Mouse (Mus musculus): ENCODE results near the gene Aasdh. TPM values are rescaled to one million over a fixed set of nuclear protein-coding genes. Genes with fewer than 3 reads are reported as not detected.

Aasdh gene
- polyA plus RNA-seq, 1 experiment from 2014 or later = 10.6 TPM

- no peak for ATAC-seq (replicated peaks; ENCODE audit: low FRiP score, low read depth)
- WGBS = 86% methylated on average over 2 of the region's 2 CpGs
- Histone ChIP-seq H3K36me3 (ENCODE audit: insufficient read depth, low read length) (0 out of 2 replicates have a peak, but pooled peaks cover 23% of the 10 kb centered on the region), H3K27ac (no peak overlapping the region), H3K27me3 (ENCODE audit: insufficient read depth, low read length) (no peaks in the 10 kb centered on the region), H3K9ac (ENCODE audit: low read depth, low read length) (no peak overlapping the region), H3K4me1 (replicated peaks; ENCODE audit: insufficient read depth, low read length) (no peaks in the 10 kb centered on the region), H3K4me3 (replicated peaks; ENCODE audit: low read depth, low read length) (no peak overlapping the region), H3K9me3 (replicated peaks; ENCODE audit: low read length) (no peaks in the 10 kb centered on the region), H3K4me2 (ENCODE audit: low read length) (no peak overlapping the region)
- no peak for TF ChIP-seq CTCF (IDR thresholded peaks at IDR 0.05; ENCODE audit: low read depth)
- no peak for DNase-seq (ENCODE audit: low spot score)
Measured at GRCm38 (mm10) chr5:76893084-76893483, 12.2 kb downstream of the Aasdh start.

GRCm38 (mm10) chr5:76892608-76893007 is 12.7 kb downstream of the Aasdh start:
- H3K4me1 ChIP-seq (replicated peaks; ENCODE audit: insufficient read depth, low read length) = no peaks in the 10 kb centered on the region
- no peak overlapping the region for H3K4me3 ChIP-seq (replicated peaks; ENCODE audit: low read depth, low read length)
- ATAC-seq (replicated peaks; ENCODE audit: low FRiP score, low read depth) = no peak
- H3K9ac ChIP-seq (ENCODE audit: low read depth, low read length) = no peak overlapping the region
- 0 out of 2 replicates have a peak, but pooled peaks cover 23% of the 10 kb centered on the region for H3K36me3 ChIP-seq (ENCODE audit: insufficient read depth, low read length)
- TF ChIP-seq CTCF (IDR thresholded peaks at IDR 0.05; ENCODE audit: low read depth) = no peak
- H3K9me3 ChIP-seq (replicated peaks; ENCODE audit: low read length) = no peaks in the 10 kb centered on the region
- no peaks in the 10 kb centered on the region for H3K27me3 ChIP-seq (ENCODE audit: insufficient read depth, low read length)
- no peak overlapping the region for H3K4me2 ChIP-seq (ENCODE audit: low read length)
- WGBS = 77% methylated on average over 2 of the region's 2 CpGs
- no peak overlapping the region for H3K27ac ChIP-seq
- no peak for DNase-seq (ENCODE audit: low spot score)

GRCm38 (mm10) chr5:76887011-76887410 is 18.3 kb downstream of the Aasdh start:
- no peak for ATAC-seq (replicated peaks; ENCODE audit: low FRiP score, low read depth)

GRCm38 (mm10) chr5:76884107-76884506 is 21.2 kb downstream of the Aasdh start:
- no peak for DNase-seq (ENCODE audit: low spot score)
- Histone ChIP-seq H3K4me1 (replicated peaks; ENCODE audit: insufficient read depth, low read length) (no peaks in the 10 kb centered on the region), H3K36me3 (ENCODE audit: insufficient read depth, low read length) (peaks cover 16% of the 10 kb centered on the region; the same call in 1 of the 2 replicates), H3K27ac (no peak overlapping the region), H3K4me3 (replicated peaks; ENCODE audit: low read depth, low read length) (no peak overlapping the region), H3K4me2 (ENCODE audit: low read length) (no peak overlapping the region), H3K9ac (ENCODE audit: low read depth, low read length) (no peak overlapping the region), H3K9me3 (replicated peaks; ENCODE audit: low read length) (no peaks in the 10 kb centered on the region), H3K27me3 (ENCODE audit: insufficient read depth, low read length) (no peaks in the 10 kb centered on the region)
- TF ChIP-seq CTCF (IDR thresholded peaks at IDR 0.05; ENCODE audit: low read depth) = no peak
- ATAC-seq (replicated peaks; ENCODE audit: low FRiP score, low read depth) = no peak
- WGBS = 77% methylated on average over 1 of the region's 1 CpGs

More at GRCm38 (mm10) chr5:76887011-76887410, 18.3 kb downstream of the Aasdh start:
- Histone ChIP-seq H3K4me1 (replicated peaks; ENCODE audit: insufficient read depth, low read length) (no peaks in the 10 kb centered on the region), H3K27ac (no peak overlapping the region), H3K27me3 (ENCODE audit: insufficient read depth, low read length) (no peaks in the 10 kb centered on the region), H3K4me2 (ENCODE audit: low read length) (no peak overlapping the region), H3K9ac (ENCODE audit: low read depth, low read length) (no peak overlapping the region), H3K9me3 (replicated peaks; ENCODE audit: low read length) (no peaks in the 10 kb centered on the region), H3K4me3 (replicated peaks; ENCODE audit: low read depth, low read length) (no peak overlapping the region), H3K36me3 (ENCODE audit: insufficient read depth, low read length) (peaks cover 30% of the 10 kb centered on the region; the same call in 1 of the 2 replicates)
- WGBS = 98% methylated on average over 2 of the region's 2 CpGs
- DNase-seq (ENCODE audit: low spot score) = no peak
- TF ChIP-seq CTCF (IDR thresholded peaks at IDR 0.05; ENCODE audit: low read depth) = no peak

GRCm38 (mm10) chr5:76876106-76876758 is 29.1 kb downstream of the Aasdh start:
- H3K9me3 ChIP-seq (replicated peaks; ENCODE audit: low read length) = no peaks in the 10 kb centered on the region
- no peak for DNase-seq (ENCODE audit: low spot score)
- H3K4me3 ChIP-seq (replicated peaks; ENCODE audit: low read depth, low read length) = no peak overlapping the region
- no peak for TF ChIP-seq CTCF (IDR thresholded peaks at IDR 0.05; ENCODE audit: low read depth)
- H3K4me1 ChIP-seq (replicated peaks; ENCODE audit: insufficient read depth, low read length) = no peaks in the 10 kb centered on the region
- ATAC-seq (replicated peaks; ENCODE audit: low FRiP score, low read depth) = no peak
- 77% methylated on average over 25 of the region's 25 CpGs for WGBS
- H3K36me3 ChIP-seq (ENCODE audit: insufficient read depth, low read length) = 0 out of 2 replicates have a peak, but pooled peaks cover 5% of the 10 kb centered on the region
- H3K27me3 ChIP-seq (ENCODE audit: insufficient read depth, low read length) = no peaks in the 10 kb centered on the region
- no peak overlapping the region for H3K27ac ChIP-seq
- H3K9ac ChIP-seq (ENCODE audit: low read depth, low read length) = no peak overlapping the region
- no peak overlapping the region for H3K4me2 ChIP-seq (ENCODE audit: low read length)

- TF ChIP-seq CTCF (IDR thresholded peaks at IDR 0.05; ENCODE audit: low read depth) = no peak
- H3K9ac ChIP-seq (ENCODE audit: low read depth, low read length) = 0 out of 2 replicates have a peak overlapping the region, but pooled peaks have one; percentile 31
- H3K27ac ChIP-seq = no peak overlapping the region
- no peak for DNase-seq (ENCODE audit: low spot score)
- no peaks in the 10 kb centered on the region for H3K4me1 ChIP-seq (replicated peaks; ENCODE audit: insufficient read depth, low read length)
- H3K36me3 ChIP-seq (ENCODE audit: insufficient read depth, low read length) = 0 out of 2 replicates have a peak, but pooled peaks cover 9% of the 10 kb centered on the region
- no peaks in the 10 kb centered on the region for H3K9me3 ChIP-seq (replicated peaks; ENCODE audit: low read length)
- H3K4me3 ChIP-seq (replicated peaks; ENCODE audit: low read depth, low read length) = peak overlapping the region; percentile 37
- peak overlapping the region; percentile 61 for H3K4me2 ChIP-seq (ENCODE audit: low read length)
- WGBS = 55% methylated on average over 6 of the region's 6 CpGs
- no peaks in the 10 kb centered on the region for H3K27me3 ChIP-seq (ENCODE audit: insufficient read depth, low read length)
- ATAC-seq (replicated peaks; ENCODE audit: low FRiP score, low read depth) = no peak
Measured at GRCm38 (mm10) chr5:76869553-76869952, 35.8 kb downstream of the Aasdh start.

Data from kidney, postnatal 0 days (tissue).